Mouse (Mus musculus) T-helper 17 cell (primary cell): Measurements from ENCODE around the gene Ranbp6.

Source experiments
- in situ Hi-C, 2 experiments: fragments of 300-600 bp; cut with MboI, MseI; formaldehyde crosslinking; loops; 1 replicate in 1 of 2; 2 replicates in 1 of 2; pipeline ENCODE4 v1.15.1; 2025; ENCODE audit warnings: high pct_unique_total_duplicates in 2 of 2

Ranbp6 gene

DNA sequence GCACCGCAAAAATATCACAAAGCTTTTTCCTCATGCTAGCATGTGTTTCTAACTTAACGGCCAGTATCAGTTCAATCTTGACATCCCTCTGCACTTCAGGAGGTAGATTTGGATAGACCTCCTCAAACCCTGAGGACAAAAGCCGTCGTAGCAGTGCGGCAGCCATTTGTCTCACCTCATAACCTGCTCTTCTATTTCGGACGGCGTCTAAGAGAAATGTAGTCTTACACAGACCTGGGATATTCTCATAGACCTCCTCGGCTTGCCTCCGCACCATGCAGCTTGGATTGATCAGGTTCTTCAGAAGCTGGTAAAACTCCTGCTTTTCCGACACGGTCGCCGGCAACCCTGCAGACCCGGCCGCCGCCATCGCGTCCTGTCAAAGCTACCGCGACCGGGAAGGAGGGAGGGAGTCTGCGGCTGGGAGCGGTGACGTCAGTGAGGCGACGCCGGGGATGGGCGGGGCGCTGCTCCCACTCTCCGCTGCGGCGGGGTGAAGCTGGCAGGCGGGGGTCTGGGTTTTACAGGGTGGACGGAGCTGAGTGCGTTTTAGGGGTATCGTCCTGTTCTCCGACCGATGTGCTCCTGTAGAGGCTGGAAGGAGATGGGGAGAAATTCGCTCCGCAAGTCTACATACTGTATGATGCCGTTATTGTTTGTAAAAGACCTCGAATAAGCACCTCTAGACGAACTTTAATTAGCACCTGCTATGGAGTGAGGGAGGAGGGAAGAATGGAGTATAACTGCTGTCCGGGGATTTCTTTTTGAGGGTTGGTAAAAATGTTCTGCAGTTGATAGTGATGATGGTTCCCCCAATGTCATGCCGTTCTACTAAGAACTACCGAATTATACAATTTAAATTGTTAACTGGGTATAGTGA, at the start of gene Ranbp6:
Ranbp6 (minus strand) TSS at position 394 of the 880 bp plus-strand sequence.
- in situ Hi-C loops: loop anchor here (5.0 kb wide), 2 partner anchors 126 to 146 kb away; no protein-coding TSS in a partner anchor

DNA sequence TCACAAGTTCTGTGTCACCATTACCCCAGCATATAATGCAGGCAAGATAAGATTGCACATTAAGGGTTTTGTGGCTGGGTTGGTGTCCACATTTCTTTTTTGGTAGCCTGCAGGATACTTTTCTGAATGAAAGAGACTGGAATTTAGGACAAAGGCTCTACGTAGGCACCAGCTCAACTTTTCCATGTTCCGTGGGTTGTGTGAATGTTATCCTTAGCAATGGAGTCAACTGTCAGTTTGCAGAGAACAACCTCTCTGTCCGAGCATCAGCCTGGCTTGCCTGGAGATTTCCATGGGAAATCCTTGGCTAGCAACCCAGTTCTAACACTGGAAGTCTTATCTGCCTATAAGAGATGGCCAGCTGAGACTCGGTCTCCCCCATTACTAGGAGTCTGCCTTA, 48.0 kb upstream of the Ranbp6 start:
- in situ Hi-C loops: no loop called here

- in situ Hi-C loops: no loop called here
These were observed 44.5 kb upstream of the Ranbp6 start for GRCm38 (mm10) chr19:29857267-29857666.

DNA sequence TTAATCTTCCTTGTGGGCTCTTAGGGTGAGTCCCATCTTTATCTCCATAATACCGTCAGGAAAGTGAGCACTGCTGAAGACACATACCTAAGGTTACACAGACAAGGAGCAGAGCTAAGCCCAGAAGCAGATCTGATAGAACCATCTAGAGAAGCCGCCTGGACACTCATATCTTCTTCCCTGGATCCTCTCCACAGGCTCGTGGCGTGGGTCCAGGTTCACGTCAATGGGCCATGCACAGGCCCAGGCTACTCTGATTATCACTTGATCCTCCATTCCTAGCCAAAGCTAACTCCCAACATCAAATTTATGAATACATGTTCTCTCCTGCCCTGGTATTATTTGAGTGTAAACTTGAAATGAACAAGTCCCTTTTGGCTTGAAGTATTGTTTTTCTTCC, 40.9 kb upstream of the Ranbp6 start:
- in situ Hi-C loops: no loop called here

GRCm38 (mm10) chr19:29851036-29851690, 38.4 kb upstream of the Ranbp6 start:
- in situ Hi-C loops: no loop called here

GRCm38 (mm10) chr19:29849924-29850551, 37.3 kb upstream of the Ranbp6 start:
- in situ Hi-C loops: no loop called here

- in situ Hi-C loops: no loop called here
These were observed 31.4 kb upstream of the Ranbp6 start for GRCm38 (mm10) chr19:29844036-29844661.

DNA sequence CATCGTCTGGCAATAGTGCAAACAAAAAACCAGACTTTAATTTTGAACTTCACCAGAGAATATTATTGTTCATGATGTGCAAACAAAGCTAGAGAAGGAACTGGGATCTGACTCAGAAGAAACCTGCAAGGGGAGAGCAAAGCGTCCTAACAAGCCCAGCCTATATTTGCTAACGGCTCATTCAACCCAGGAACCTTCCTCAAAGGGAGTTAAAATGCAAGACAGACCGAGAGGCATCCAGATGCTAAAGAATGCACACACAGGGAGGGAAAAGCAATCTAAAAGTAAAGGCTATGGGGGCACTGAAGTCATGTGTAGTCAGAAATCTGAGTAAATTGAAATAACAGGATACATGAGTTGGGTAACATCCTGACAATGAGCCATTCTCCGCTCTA, 30.9 kb upstream of the Ranbp6 start:
- in situ Hi-C loops: no loop called here

DNA sequence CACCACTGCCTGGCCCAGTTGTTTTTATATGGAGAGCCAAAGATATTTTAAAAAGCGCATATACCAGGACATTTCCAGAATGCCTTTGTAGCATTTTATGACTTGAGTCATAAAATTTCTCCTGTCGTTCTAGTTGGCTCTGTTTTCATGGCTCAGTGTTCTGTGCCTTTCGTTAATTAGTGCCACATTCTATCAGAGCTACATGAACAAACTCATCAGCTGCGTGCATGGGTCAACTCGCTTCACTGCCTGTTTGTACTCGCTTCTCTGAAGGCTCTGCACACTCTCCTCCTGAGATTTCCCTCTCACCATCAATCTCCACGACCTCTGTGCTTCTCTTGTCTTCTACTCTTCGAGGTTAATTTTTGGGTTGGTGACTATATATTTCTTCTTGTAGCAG, 30.2 kb upstream of the Ranbp6 start:
- in situ Hi-C loops: no loop called here

- in situ Hi-C loops: no loop called here
These were observed 27.9 kb upstream of the Ranbp6 start for GRCm38 (mm10) chr19:29840642-29841041.

DNA sequence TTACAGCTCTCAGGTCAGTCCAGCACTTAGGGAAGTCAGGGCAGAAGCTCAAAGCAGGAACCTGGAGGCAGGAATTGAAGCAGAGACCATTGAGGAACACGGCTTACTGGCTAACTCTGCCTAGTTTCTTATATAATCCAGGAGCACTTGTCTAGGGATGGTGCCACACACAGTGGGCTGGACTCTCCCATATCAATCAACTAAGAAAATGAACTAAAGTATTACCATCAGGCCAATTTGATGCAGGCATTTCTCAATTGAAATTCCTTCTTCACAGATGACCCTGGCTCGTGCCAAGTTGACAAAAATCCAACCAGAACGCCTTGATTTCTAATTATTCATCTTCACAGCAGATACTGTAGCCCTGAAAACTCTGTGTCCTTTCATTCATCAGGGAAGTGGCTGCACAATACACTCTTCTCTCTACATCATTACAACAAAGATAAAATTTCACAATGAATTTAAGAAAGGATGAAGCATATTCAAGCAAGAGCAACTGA, 25.9 kb upstream of the Ranbp6 start:
- in situ Hi-C loops: no loop called here

GRCm38 (mm10) chr19:29838171-29838570, 25.4 kb upstream of the Ranbp6 start:
- in situ Hi-C loops: no loop called here

DNA sequence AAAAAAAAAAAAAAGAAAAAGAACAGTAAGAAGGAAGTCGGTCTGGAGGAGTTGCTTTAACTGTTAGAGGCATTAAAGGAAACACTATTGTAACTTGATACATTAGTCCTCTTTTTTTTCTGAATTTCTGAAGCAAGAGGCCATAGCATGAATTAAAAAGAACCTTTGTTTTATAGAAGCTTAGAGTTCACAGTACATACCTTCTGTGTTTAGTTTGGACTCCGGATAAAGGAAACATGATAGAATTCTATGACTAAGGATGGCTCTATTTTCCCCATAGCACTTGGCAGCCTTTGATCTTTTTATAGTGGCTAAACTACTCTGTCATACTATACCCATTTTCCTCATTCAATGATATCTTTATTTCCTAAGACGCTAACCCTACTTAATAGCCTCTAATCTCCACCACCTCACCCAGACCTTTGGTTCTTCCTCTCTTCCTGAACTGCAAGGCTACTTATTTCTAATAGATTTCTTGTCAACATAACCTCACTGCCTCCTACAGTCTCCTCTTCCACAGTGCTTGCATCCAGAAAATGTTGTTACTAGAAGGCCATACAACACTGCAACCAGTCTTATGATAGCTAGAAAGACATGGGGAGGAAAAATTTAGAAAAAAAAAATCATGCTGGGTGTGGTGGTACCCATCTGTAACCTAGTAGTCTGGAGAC, 22.7 kb upstream of the Ranbp6 start:
- in situ Hi-C loops: no loop called here

DNA sequence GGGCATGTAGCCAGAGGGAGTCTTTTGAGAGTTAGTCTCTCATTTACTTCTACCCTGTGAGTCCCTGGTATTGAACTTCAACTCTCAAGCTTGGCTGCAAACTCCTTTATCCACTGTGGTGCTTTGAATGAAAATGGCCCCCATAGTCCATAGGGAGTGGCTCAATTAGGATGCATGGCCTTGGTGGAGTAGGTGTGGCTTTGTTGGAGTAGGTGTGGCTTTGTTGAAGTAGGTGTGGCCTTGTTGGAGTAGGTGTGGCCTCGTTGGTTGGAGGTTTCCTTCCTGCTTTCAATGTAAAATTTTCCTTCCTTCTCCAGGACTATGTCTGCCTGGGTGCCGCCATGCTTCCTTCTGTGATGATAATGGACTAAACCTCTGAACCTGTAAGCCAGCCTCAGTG, 18.1 kb upstream of the Ranbp6 start:
- in situ Hi-C loops: loop anchor here (5.0 kb wide), 2 partner anchors 126 to 151 kb away; no protein-coding TSS in a partner anchor

DNA sequence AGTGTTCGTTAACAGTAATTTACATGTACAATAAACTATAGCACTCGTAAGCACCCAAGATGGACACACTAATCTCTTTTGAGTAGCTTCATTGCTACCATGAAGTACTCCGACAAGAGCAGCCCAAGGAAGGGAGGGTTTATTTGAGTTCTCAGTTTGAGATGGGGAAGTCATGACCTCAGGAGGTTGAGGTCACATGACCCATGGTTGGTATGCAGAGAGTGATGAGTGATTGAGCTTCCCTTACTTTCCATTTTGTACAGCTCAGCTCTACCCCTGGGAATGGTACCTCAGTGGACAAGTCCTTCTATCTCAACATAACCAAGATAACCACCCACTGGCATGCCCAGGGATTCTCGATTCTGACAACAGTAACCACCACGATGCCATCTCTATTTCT, 15.8 kb upstream of the Ranbp6 start:
- in situ Hi-C loops: loop anchor here in 1 of 2 experiments (10.0 kb wide), 1 partner anchor 226 kb away; no protein-coding TSS in a partner anchor

DNA sequence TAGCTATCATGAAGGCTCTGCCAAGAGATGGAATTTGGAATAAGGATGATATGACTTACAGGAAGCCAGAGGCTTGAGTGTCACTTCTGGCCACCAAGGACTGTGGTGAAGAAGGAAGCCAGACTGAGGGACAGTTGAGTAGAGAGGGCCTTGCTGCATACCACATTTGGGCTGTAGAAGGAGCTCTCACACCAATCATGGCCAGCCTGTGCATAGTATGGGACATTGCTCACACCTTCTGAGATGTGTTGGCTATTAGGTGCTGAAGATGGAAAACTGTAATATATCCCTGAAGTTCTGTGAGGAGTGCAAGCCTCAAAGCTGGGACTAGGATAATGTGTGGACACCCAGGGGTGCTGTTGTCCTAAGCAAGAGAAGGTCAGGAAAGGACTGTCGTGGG, 13.9 kb upstream of the Ranbp6 start:
- in situ Hi-C loops: loop anchor here in 1 of 2 experiments (10.0 kb wide), 1 partner anchor 228 kb away; no protein-coding TSS in a partner anchor

- in situ Hi-C loops: loop anchor here in 1 of 2 experiments (10.0 kb wide), 1 partner anchor 230 kb away; no protein-coding TSS in a partner anchor
These were observed 12.2 kb upstream of the Ranbp6 start for GRCm38 (mm10) chr19:29825003-29825402.

GRCm38 (mm10) chr19:29824034-29824700, 11.4 kb upstream of the Ranbp6 start:
- in situ Hi-C loops: loop anchor here (5.0 to 10.0 kb wide), 4 partner anchors 153 to 383 kb away; no protein-coding TSS in a partner anchor

GRCm38 (mm10) chr19:29823456-29824010, 10.8 kb upstream of the Ranbp6 start:
- in situ Hi-C loops: loop anchor here (5.0 to 10.0 kb wide), 4 partner anchors 154 to 384 kb away; no protein-coding TSS in a partner anchor

DNA sequence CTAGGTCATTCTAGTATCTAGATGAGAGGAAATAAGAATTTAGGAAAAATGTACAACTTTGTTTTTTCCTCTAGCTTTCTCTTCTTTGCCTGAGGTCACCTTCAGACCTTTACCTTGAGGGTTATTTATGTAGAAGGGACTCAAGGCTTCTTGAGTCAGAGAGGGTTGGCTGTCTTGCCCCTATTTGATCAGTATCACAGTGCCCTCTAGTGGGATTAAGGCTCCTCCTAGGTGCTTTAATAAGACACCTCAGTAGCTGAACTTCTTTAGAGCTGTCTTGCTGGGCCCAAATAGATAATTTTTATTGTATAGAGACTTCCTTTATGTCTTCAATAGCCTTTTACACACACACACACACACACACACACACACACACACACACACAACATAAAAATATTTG, 8.2 kb upstream of the Ranbp6 start:
- in situ Hi-C loops: loop anchor here (5.0 to 10.0 kb wide), 4 partner anchors 156 to 386 kb away; no protein-coding TSS in a partner anchor
